Mouse (Mus musculus): ENCODE results near the gene Spata31d1b.

DNA sequence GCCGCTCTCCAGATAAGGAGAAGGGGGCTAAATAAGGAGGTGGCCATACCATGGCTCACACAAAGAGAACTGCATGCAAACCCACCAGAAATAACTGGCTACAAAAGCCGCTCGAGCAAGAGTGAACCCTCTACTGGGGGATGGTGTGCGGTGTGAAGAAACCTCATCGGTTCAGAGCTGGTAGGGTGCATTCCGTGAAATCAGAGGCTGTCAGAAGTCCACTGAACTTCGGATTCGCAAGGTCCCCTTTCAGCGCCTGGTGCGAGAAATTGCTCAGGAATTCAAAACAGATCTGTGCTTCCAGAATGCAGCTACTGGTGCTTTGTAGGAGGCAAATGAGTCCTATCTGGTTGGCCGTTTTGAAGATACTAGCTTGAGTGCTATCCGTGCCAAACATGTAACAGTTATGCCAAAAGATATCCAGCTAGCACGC lies 23.7 kb upstream of the Spata31d1b start:
- TF ChIP-seq CTCF (conservative IDR thresholded peaks at IDR 0.05; ENCODE audit: low read length) (no peak), POU5F1 (IDR thresholded peaks at IDR 0.05; ENCODE audit: borderline replicate concordance, low read length) (no peak)
